Mouse (Mus musculus): Measurements from ENCODE around the gene Pola1. TPM values are rescaled to one million over a fixed set of nuclear protein-coding genes. Genes with fewer than 3 reads are reported as not detected.
"Not testable (repeated sequence)": the region's sequence is repeated elsewhere in the genome, so short reads cannot be mapped to it uniquely, and the experiment has no call there.

Gene Pola1
- polyA plus RNA-seq, 1 experiment: 2.0 TPM

DNA sequence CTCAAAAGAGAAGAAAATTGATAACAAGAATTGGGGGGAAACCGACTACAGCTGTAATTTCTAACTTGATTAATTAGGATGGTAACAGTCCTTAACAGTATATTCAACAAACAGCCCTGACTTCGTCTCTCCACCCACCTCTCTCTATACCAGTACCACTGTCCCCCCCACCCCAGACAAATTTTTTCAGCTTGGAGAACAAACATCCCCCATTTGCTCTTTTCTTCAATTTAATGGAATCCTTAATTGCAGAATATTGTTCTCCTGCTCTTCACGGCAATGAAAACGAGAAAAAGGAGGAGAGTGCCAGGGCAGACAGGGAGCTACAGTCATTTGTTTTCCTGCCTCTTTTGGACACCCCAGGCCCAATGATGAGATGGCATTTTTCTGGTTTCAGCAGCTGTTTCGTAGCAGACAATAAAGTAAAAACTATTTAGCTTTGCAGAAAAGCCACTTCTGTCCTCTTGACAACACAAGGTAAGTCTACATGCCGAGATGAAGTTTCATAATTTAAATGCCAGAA lies 202.2 kb downstream of the Pola1 start:
- DNase-seq (ENCODE audit: low spot score): no peak

DNA sequence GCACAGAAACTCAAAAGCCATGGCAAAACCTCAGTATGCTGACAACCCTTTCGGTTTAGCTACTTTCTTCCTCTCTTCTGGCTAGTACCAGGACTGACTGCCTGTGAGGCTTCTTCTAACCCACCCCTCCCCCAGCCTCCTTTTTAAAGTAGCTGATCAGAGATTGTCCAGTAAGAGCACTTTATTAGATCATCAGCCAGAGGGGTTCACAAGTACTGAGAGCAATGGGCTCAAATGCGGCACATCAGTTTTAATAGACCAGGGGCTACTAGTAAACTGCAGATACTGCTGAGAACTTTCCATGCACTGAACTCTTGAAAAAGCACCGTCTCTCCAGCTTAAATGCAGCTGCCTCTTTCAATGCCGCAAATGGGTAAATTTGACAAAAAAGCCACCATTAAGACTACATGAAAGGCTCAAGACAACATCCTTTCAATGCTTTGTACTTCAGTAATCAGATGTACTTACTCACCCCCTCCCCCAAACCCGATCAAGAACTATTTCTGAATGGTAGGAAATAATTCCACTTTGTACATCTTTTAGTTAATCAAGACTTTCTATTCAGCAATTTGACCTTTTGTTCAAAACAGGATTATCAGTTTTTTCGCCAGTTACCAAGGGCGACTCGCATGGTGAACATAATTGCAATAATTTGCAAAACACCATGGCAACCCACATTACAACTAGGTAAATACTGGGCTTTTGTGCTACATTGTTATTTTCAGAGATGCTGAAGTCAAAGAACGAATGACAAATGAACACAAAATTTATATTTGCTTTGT lies 202.8 kb downstream of the Pola1 start:
- DNase-seq (ENCODE audit: low spot score): no peak

DNA sequence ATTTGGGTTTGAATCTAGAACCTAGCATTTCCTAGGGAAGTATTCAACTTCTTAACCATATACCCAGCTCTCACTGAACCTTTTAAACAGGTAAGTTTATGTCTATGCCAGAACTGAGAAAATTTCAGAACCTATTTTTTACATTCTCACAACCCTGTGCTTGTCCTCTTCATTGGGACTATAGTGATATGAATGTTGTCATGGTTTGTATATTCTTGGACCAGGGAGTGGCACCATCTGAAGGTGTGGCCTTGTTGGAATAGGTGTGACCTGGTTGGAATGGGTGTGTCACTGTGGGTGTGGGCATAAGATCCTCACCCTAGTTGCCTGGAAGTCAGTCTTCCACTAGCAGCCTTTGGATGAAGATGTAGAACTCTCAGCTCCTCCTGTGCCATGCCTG lies 231.1 kb downstream of the Pola1 start:
- DNase-seq (ENCODE audit: low spot score): not testable (repeated sequence)

DNA sequence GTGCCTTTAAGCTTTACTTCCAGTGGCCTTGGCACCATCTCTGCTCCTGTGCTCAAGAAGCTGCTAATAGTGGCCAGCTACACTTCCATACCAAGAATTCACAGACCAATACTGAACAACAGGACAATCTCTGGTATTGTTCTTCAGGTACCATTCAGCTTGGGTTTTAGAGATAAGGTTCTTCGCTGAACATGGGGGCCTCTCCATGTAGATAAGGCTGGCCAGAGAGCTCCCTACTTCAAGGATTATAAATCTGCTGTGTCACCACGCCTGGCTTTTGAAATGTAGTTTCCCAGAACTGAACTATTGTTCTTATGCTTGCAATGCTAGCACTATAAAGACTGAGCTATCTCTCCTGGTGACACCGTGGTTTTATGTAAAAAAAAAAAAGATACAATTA lies 234.9 kb downstream of the Pola1 start:
- no peak for DNase-seq (ENCODE audit: low spot score)

DNA sequence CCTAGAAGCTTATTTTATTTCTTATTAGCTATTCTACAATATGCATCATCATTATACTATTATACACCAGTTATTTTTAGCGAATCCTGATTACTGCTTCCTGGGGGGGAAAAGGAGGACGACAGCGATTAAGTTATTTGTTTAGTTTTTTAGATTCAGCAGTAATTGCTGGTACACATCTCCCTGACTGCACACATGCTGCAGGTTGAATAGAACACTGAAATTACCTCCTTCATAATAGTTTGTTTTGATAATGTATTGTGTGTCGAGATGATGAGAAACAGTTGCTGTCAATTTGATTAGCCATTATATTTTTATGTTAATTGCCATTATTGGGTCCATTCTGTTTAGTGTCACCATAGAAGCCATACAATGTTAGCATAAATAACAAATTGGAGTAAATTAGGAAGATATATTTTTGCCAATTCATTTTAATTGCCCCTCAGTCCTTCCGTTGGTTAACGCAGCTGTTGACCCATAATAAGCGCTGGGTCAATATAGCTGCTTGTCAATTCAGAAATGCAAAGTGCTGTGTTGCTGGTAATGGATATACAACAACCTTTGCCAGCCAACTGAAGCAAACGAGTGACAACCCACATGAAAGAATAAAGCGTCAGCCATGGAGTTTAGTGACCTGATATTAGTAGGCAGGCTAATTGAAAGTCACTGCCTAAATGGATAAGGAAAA lies 254.5 kb downstream of the Pola1 start:
- no peak for DNase-seq (ENCODE audit: low spot score)

DNA sequence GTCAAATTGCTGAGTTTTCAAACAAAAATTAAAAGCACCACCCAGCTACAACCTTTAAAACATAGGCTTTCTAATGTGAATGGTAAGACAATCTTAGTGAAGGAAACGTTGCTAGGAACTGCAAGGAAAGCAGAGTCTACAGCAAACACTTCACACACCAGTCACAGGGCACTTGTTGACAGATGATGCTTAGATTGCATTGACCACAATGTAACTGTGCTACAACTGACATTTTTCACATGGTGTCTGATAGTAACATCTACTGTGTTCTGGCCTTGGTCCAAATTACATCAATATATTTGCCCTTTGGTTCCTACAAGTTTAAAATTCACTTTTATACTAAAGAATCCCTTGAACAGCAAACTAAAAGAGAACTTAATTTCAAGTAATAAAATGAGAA lies 258.5 kb downstream of the Pola1 start:
- DNase-seq (ENCODE audit: low spot score): no peak

DNA sequence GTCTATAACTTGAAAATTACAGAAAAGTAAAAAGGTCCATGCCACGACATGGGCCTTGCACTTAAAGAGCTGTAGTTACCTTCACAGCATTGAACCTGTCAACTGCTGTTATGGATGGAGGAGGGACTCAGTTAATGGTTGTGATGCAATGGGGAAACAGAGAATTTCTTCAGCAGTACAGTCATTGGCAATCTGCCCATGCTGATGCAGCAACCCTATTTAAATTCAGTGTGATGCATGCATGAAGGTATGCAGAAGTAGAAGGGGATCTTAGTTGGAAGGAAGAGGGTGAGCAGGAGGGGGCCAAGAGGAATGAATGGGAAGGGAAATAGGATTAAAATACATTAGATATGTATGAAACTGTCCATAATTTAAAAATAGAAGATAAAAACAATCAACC lies 262.2 kb downstream of the Pola1 start:
- no peak for DNase-seq (ENCODE audit: low spot score)

DNA sequence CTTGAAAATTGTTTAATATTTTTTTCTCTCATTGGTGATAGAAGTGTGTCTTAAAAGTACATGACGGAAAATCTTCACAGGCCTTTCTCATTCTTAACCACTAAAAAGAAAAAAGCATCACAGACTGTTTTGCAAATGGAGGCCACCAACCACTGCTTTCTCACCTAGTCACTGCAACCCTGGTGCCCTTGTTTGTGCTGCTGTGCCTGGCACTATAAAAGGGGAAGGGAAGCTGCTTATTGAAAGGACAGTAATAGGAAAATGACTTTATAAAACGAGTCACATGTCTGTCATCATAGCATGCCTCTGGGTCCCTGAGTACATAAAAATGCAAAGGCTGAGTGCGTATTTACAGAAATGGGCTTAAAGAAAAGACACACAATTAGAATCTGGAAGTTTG lies 263.7 kb downstream of the Pola1 start:
- DNase-seq (ENCODE audit: low spot score): no peak

DNA sequence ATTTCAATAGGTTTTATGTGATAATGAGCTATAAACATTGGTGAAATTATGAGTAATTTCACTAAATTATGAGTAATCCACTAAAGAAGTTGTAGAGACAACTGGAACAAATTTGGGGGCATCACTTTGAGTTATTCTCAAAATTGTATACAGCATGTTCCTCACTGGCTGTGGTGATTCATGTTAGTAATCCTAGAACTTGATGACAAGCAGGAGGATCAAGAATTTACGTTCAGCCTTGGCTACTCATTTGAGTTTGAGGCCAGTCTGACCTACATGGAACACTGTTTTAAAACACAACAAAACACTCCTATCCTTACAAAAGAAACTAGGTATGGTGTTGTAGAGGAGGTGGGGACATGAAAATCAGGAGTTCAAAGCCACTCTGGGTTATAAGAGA lies 310.6 kb downstream of the Pola1 start:
- DNase-seq (ENCODE audit: low spot score): no peak

DNA sequence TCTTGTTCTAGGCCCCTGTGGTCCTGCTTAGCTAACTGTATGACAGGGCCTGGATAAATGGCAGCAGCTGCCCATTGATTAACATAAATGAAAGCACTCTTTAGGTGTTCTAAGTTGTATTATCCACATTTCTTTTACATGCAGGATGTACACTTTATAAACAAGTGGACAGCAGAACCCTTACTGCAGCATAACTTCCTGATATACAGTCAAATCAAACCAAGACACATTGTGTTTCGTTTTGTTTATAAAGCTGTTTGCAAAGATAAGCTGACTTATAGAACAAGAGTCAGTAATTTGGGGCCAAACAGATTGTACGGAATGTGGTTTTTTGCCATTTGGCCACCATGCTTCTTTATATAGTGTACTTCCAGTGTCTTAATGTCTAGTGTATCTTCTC lies 312.0 kb downstream of the Pola1 start:
- no peak for DNase-seq (ENCODE audit: low spot score)

DNA sequence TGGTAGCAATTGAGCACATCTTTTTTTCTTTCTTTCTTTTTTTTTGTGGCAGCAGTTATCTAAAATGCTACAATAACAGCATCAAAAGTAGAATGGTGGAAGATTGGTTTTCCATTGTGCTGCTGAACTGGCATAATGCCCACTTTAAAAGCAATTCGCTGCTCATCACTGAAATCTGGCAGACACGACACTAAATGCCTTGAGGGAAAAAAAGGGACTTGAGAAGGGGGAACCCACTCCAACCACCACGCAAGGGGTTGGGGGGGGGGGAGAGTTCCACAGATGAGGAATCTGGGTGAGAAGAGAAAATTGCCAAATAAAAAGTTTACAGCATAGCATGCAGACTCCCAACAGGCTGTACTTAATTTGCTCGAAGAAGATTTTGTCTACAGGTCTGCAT lies 314.4 kb downstream of the Pola1 start:
- DNase-seq (ENCODE audit: low spot score): no peak

DNA sequence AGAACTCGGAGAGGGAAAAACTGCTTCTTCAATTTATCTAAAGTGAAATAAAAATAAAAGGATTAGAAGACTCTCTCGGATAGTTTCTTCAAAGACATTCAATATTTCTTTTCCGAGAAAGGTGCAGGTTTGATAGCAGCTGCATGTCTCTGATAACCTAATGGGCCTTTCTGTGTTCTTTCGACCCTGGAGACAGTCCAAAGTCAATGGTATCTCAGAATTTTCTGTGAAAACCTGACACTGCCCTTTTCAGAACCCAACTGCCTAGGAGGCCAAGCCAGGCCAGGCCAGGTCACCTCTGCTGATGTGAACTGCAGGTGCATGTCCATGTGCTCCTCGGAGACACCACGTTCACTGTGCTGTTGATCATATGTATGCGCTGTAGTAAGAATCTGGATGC lies 326.2 kb downstream of the Pola1 start:
- DNase-seq (ENCODE audit: low spot score): no peak

DNA sequence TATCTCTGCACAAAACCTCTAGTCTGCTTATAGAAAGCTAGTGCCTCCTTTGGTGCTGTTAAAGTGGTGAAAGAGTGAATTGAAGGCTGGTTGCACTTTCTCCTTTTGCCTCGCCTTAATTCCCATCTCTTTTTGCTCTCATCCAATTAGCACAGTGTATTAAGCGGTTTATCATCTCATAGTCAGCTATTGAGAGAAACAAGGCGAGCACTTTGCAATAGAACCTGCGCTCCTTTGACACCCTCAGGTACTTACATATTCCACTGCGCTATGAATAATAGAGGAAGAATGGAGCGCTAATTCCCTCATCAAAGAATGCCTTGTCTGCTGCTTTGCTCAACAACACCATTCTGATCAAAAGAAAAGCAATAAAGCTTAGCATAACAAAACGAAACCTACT lies 330.2 kb downstream of the Pola1 start:
- DNase-seq (ENCODE audit: low spot score): no peak

DNA sequence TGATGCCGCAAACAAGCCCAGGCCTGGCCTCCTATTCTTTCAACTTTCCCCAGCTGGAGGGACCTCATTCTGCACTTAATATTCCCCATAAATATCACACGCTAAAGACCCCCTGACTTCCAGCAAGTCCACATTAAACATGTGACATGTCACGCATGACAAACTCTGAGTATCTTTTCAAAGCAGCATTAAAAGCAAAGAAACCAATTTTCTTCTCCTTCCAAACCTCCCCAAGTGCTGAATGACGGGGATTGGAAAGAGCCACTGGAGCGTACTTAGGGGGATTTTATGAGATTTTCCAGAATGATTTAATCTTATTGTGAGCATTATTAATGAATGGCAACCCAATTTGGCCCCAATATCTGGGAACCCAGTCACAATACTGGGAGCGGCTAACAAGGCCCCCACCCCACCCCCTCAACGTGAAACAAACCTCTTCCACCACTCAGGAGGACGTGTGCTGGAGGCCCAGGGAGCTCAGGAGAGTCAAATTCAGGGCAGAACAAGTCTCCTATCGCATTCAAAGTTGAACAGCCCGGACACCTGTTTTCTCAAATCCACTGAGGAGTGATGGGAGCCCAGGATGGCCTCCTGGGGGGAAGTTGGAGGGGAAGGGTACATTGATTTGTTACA lies 331.7 kb downstream of the Pola1 start:
- DNase-seq (ENCODE audit: low spot score): no peak

DNA sequence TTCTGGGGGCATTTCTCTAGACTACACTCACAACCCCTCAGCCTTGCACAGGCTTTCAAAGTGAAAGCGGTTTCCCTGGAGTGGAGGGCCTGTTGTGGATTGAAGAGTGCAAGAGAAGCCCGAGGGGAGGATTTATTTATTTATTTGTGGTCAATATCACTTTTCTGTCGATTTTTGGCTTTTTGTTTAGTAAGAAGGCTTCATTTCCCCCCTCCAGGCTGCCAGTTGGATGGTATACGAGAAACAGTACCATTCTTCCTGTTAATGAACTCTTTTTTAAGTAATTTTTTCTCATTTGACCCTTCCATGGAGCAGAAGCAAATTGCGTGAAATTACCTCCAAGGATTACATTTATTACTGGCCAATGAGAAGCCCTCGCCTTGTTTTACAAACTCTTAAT lies 332.2 kb downstream of the Pola1 start:
- DNase-seq (ENCODE audit: low spot score): no peak

DNA sequence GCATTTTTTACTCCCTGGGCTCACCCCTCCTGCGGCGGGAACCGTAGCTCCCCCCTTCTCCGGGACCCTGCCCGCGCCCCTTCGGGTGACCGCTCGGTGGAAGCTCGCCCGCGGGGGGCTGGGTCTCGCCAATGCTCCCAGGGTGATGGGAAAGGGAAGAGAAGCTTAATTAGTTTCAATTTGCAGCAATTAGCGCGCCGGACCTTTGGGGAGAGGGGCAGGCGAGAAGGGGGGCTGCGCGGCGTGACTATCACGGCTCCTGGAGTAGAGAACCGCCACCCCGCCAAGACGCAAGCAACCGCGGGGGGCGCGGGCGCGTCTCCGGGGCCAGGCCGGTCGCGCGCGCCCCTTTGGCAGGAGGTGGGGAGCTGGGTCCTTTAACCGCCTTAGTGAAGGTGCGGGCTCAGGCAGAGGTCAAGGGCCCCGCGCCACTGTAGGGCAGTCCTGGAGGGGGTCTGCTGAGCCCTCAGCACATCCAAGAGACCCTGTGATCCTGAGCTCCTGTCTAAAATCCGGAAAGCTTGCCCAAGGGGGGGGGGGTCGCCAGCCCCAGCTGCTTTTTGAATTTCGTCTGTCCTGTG lies 332.8 kb downstream of the Pola1 start:
- no peak for DNase-seq (ENCODE audit: low spot score)

DNA sequence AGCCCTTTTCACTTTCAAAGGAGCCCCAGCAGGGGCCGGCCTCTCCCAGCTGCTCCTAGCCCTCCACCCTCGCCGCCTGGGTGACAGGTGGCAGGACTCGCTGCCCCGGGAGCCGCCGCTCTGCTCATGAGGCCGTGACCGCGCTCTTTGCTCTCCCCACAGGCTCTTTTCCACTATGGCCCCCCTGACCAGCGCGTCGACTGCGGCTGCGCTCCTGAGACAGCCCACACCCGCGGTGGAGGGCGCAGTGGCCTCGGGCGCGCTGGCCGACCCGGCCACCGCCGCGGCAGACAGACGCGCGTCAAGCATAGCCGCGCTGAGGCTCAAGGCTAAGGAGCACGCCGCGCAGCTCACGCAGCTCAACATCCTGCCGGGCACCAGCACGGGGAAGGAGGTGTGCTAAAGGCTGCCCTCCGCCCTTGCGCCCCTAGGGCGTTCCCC lies 334.9 kb downstream of the Pola1 start:
- DNase-seq (ENCODE audit: low spot score): no peak

DNA sequence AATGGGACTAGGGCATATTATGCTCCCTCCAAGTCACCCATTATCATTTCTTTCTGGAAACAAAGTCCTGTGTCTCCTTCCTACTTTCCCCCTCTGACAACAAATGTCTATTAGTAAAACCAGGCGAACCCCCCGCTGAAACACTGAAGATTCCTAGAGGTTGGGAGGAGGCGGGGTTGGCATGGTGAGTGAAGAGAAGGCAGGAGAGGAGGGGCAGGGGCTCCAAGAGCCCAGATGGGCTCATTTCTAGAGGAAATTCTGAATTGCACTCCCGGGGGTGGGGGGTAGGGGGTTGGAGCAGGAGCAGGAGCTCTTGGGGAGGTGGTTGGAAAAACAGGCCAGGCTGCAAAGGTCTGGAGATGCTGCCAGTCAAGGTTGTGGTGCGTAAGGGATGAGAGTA lies 336.1 kb downstream of the Pola1 start:
- no peak for DNase-seq (ENCODE audit: low spot score)

DNA sequence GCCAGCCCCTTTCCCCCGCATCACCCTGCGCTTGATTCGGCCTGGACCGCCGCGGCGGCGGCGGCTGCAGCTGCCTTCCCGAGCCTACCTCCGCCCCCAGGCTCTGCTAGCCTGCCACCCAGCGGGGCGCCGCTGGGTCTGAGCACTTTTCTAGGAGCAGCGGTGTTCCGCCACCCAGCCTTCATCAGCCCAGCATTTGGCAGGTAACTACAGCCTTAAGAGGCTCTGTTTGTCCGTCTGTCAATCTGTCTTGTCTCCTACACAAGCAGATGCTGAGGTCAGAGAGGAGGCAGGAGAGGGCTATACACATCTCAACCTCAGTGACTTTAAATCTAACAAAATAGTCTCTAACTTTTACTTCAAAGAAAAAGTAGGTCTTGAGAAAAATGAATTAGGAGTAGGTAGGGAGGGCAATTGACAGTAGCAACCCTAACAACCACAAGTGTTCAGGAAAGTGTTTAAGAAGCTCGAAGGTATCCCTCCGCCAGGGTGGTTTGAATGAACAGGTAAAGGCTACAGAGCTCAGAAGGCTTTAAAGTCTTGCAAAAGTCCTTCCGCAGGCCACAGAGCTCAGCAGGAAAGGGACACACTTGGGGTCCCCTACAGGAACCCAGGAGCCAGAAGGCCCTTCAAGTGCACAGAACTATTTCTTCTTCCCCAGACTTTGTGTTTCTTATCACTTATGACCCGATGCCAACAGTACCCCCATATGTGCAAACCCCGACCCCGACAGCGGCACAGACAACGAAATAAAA lies 337.0 kb downstream of the Pola1 start:
- no peak for DNase-seq (ENCODE audit: low spot score)

DNA sequence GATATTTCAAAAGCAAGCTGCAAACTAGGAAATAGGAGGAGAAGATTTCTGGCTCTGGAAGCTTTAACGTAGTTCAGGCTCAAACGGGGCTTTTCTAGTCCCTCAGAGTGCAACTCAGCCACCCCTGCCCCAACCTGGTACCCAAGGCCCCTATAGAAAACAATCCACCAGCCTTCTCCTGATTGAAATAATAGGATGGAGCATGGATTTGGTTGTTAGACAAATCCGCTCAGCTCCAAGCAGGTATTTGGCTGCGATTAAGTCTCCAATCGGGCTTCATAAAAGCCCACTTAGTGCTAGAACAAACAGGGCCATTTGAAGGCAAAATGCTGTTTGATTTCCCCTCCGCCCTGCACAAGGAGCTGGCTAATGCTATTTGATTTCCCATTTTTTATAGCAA lies 339.9 kb downstream of the Pola1 start:
- DNase-seq (ENCODE audit: low spot score): no peak

DNA sequence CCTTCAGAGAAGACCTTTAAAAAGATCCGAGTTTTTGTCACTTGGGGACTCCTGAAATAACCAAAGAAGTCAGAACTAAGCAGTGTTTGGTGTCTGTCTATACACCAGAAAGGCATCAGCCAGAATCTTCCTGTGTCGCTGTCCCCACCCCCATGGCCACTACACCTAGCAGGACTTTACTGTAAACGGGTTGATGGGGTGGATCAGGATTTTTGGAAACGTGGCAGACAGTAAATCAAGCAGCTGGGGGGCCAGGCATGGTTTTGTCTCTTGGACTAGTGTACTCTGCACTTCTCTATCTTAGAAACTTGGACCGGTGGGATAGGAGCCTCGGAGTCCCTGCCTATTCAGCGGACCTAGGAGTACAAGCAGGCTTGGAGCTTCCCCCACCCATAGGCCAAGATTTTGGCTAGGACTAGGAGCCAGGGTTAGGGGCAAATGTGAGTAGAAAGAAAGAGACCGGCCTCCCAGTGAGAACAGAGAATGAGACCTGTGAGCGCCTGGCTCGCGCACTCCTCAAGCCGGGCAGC lies 342.0 kb downstream of the Pola1 start:
- DNase-seq (ENCODE audit: low spot score): no peak

Measured in urinary bladder, adult 2 months (tissue).